Mouse (Mus musculus) heart, adult 2 months (tissue): ENCODE measurements at regions not wholly inside any gene's neighbourhood (a gene's known extent, or its start where the extent isn't known, plus 50 kb on each side); places are given as distances from the start of the nearest gene placed in this dataset.

Source experiments
- CTCF ChIP-seq: fragments of 200-600 bp; IDR thresholded peaks from 2 replicates; pipeline ENCODE4 v1.8.1; 2022; ENCODE audit warnings: antibody characterized with exemption, mild to moderate bottlenecking, moderate library complexity
- EP300 ChIP-seq: fragments of 200-500 bp; IDR thresholded peaks from 2 replicates; pipeline ENCODE4 v1.6.1; 2011; ENCODE audit warnings: low read depth, low read length, control low read depth; ENCODE audit not compliant: insufficient read depth
- POLR2A ChIP-seq: fragments of 200-500 bp; IDR thresholded peaks from 2 replicates; pipeline ENCODE4 v1.6.1; 2011; ENCODE audit warnings: mild to moderate bottlenecking, low read depth, low read length, control low read depth; ENCODE audit not compliant: insufficient read depth

DNA sequence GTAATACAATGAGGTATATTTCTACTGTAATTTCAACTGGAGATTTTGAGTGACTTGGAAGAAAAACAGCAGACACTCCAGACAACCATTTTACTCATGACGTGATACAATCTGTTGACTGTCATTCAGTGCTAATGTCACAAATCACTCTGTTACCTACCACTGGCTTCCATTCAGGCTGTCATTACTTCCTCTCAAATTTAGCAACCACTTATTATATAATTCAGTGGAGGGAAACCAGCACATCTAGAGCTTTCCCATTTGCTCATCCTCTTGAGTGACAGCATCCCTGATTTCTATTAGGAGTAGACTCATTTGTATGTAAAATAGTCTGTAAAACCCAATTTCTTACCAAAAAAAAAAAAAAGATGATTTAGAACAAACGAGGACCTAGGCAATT lies 1627.3 kb upstream of the Pabpc4l start:
- no peak for TF ChIP-seq CTCF
- no peak for TF ChIP-seq EP300
- TF ChIP-seq POLR2A = no peak
